Mouse (Mus musculus) liver, embryonic 14.5 days (tissue): ENCODE data around the gene Hagh.

Experiments used
- CTCF ChIP-seq: IDR thresholded peaks from 2 replicates; pipeline ENCODE4 v1.5.1; 2016; ENCODE audit warnings: antibody characterized with exemption, low read depth, control low read depth
- EP300 ChIP-seq: IDR thresholded peaks from 2 replicates; pipeline ENCODE4 v1.6.1; 2016; ENCODE audit warnings: antibody characterized with exemption, low read depth

DNA sequence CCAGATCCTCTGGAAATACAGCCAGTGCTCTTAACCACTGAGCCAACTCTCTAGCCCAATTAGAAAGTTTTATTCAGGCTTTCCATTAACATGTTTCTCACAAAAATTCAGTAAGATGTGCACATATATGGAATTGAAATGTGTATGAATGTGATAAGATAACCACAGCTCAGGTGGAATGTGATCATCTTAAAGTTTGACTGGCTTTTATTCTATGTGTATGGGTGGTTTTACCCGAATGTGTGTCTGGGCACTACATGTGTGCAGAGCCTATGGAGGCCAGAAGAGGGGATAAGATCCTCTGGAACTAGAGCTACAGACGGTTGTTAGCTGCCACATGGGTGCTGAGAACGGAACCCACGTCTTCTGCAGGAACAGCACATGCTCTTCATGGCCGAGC, 24.7 kb upstream of the Hagh start:
- TF ChIP-seq CTCF: 0 out of 2 replicates have a peak, but pooled peaks have one; percentile 8
- TF ChIP-seq EP300: peak; percentile 67
